Mouse (Mus musculus) gastrocnemius, adult 2 months (tissue): ENCODE results near the gene Sorcs3. TPM values are rescaled to one million over a fixed set of nuclear protein-coding genes. Genes with fewer than 3 reads are reported as not detected.
A peak's percentile ranks its signal among the peaks of the same experiment; 100 is the strongest.

Experiments
- DNase-seq: peaks from one replicate; pipeline ENCODE4 v3.0.0; 2022
- H3K27ac ChIP-seq: fragments of 200-600 bp; 2 replicates; pipeline ENCODE4 v1.8.1; 2022; ENCODE audit warnings: mild to moderate bottlenecking
- H3K4me3 ChIP-seq: fragments of 200-600 bp; 2 replicates; pipeline ENCODE4 v1.8.1; 2022; ENCODE audit warnings: mild to moderate bottlenecking, moderate library complexity
- CTCF ChIP-seq: fragments of 200-600 bp; IDR thresholded peaks from 2 replicates; pipeline ENCODE4 v1.8.1; 2022; ENCODE audit warnings: antibody characterized with exemption, mild to moderate bottlenecking, moderate library complexity
- intact Hi-C: fragments of 180-260 bp; cut with DNase I; formaldehyde crosslinking; loops from one replicate; pipeline ENCODE4 v1.15.1; 2025
- total RNA-seq, 2 experiments: library from RNA; stranded (reverse); gene quantifications; 2 replicates each; pipeline ENCODE4 v1.2.3; 2021

Gene Sorcs3
- total RNA-seq, 2 experiments from 2014 or later: not detected

GRCm38 (mm10) chr19:48343442-48343841, 137.6 kb downstream of the Sorcs3 start:
- no peak for DNase-seq
- H3K4me3 ChIP-seq: no peak overlapping the region
- intact Hi-C loops: no loop called here
- no peak overlapping the region for H3K27ac ChIP-seq
- TF ChIP-seq CTCF: no peak

GRCm38 (mm10) chr19:48347116-48347515, 141.3 kb downstream of the Sorcs3 start:
- no peak for DNase-seq
- H3K27ac ChIP-seq: no peak overlapping the region
- no peak for TF ChIP-seq CTCF
- H3K4me3 ChIP-seq: no peak overlapping the region
- intact Hi-C loops: no loop called here

- no peak overlapping the region for H3K4me3 ChIP-seq
- no peak for TF ChIP-seq CTCF
- DNase-seq: no peak
- no peak overlapping the region for H3K27ac ChIP-seq
- intact Hi-C loops: no loop called here
These were observed 151.0 kb downstream of the Sorcs3 start for GRCm38 (mm10) chr19:48356806-48357205.

- intact Hi-C loops: no loop called here
- no peak for DNase-seq
- no peak overlapping the region for H3K27ac ChIP-seq
- H3K4me3 ChIP-seq: no peak overlapping the region
- no peak for TF ChIP-seq CTCF
These were observed 156.3 kb downstream of the Sorcs3 start for GRCm38 (mm10) chr19:48362167-48362566.

- no peak for DNase-seq
- TF ChIP-seq CTCF: no peak
- intact Hi-C loops: no loop called here
- Histone ChIP-seq H3K27ac (no peak overlapping the region), H3K4me3 (no peak overlapping the region)
These were observed 162.2 kb downstream of the Sorcs3 start for GRCm38 (mm10) chr19:48368056-48368455.

- intact Hi-C loops: no loop called here
- Histone ChIP-seq H3K4me3 (no peak overlapping the region), H3K27ac (no peak overlapping the region)
- TF ChIP-seq CTCF: no peak
- no peak for DNase-seq
These were observed 166.0 kb downstream of the Sorcs3 start for GRCm38 (mm10) chr19:48371787-48372186.

GRCm38 (mm10) chr19:48378006-48378540, 172.2 kb downstream of the Sorcs3 start:
- intact Hi-C loops: no loop called here
- no peak overlapping the region for H3K4me3 ChIP-seq
- no peak for DNase-seq
- no peak overlapping the region for H3K27ac ChIP-seq
- no peak for TF ChIP-seq CTCF

GRCm38 (mm10) chr19:48391551-48391950, 185.7 kb downstream of the Sorcs3 start:
- Histone ChIP-seq H3K4me3 (no peak overlapping the region), H3K27ac (no peak overlapping the region)
- TF ChIP-seq CTCF: peak; percentile 18; the same call in 1 of the 2 replicates
- no peak for DNase-seq
- intact Hi-C loops: no loop called here

GRCm38 (mm10) chr19:48404774-48405495, 199.1 kb downstream of the Sorcs3 start:
- DNase-seq: no peak
- Histone ChIP-seq H3K4me3 (no peak overlapping the region), H3K27ac (no peak overlapping the region)
- TF ChIP-seq CTCF: no peak
- intact Hi-C loops: no loop called here

GRCm38 (mm10) chr19:48408221-48408620, 202.4 kb downstream of the Sorcs3 start:
- Histone ChIP-seq H3K4me3 (no peak overlapping the region), H3K27ac (no peak overlapping the region)
- DNase-seq: no peak
- intact Hi-C loops: no loop called here
- no peak for TF ChIP-seq CTCF

GRCm38 (mm10) chr19:48411332-48411731, 205.5 kb downstream of the Sorcs3 start:
- 0 out of 2 replicates have a peak, but pooled peaks have one; percentile 4 for TF ChIP-seq CTCF
- Histone ChIP-seq H3K4me3 (no peak overlapping the region), H3K27ac (no peak overlapping the region)
- no peak for DNase-seq
- intact Hi-C loops: no loop called here

GRCm38 (mm10) chr19:48413836-48414235, 208.0 kb downstream of the Sorcs3 start:
- TF ChIP-seq CTCF: peak; percentile 53
- Histone ChIP-seq H3K4me3 (no peak overlapping the region), H3K27ac (no peak overlapping the region)
- intact Hi-C loops: no loop called here
- no peak for DNase-seq

GRCm38 (mm10) chr19:48418356-48418755, 212.5 kb downstream of the Sorcs3 start:
- intact Hi-C loops: no loop called here
- H3K27ac ChIP-seq: no peak overlapping the region
- H3K4me3 ChIP-seq: no peak overlapping the region
- DNase-seq: no peak
- no peak for TF ChIP-seq CTCF

GRCm38 (mm10) chr19:48429263-48429662, 223.4 kb downstream of the Sorcs3 start:
- Histone ChIP-seq H3K27ac (no peak overlapping the region), H3K4me3 (no peak overlapping the region)
- intact Hi-C loops: no loop called here
- TF ChIP-seq CTCF: no peak
- DNase-seq: no peak
